ENCODE assay signal across 8 mouse cellular contexts in the genomic region with DNA sequence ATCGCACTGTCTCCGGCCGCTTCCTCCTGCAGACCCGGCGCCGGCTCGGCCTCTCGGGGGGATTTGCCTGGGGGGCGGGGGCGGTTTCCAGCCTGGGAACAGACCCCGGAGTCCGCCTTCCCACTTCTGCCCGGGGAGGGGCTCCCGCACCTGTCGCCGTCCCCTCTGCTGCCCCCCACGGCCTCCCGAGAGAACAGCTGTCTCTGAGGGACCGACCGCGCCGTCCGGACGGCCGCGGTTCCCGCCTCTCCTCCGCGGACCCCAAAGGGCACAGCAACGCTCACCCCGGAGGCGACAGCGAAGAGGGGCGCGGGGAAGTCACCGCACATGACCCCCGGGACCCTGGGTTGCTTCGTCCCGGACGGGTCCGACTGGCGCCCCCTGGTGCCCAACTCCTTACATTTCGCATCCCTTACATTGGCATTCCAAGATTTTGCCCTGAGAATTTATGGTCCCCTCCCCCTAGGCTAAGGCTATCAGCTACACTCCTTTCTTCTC. TPM values are rescaled to one million over a fixed set of nuclear protein-coding genes. Genes with fewer than 3 reads are reported as not detected.
DNase-seq lines count a peak whose midpoint lies in the region; ATAC-seq and TF ChIP-seq lines count a peak whose summit lies in the region.

No protein-coding gene starts in this region.

- no peaks in the 10 kb centered on the region for H3K36me3 ChIP-seq in forebrain, embryonic 16.5 days (ENCODE audit: control insufficient read depth, insufficient read depth)
- H3K36me3 ChIP-seq in hindbrain, embryonic 14.5 days (replicated peaks; ENCODE audit: control insufficient read depth, insufficient read depth), result no peaks in the 10 kb centered on the region
- H3K36me3 ChIP-seq in limb, embryonic 12.5 days, result no peaks in the 10 kb centered on the region
- H3K36me3 ChIP-seq in midbrain, embryonic 11.5 days (ENCODE audit: control insufficient read depth, insufficient read depth, low read length), result no peaks in the 10 kb centered on the region

- peak overlapping the region; percentile 95 for H3K4me2 ChIP-seq in forebrain, embryonic 16.5 days (ENCODE audit: low read length)
- H3K4me2 ChIP-seq in hindbrain, embryonic 14.5 days (replicated peaks), result peak overlapping the region; percentile 99
- peak overlapping the region; percentile 98 for H3K4me2 ChIP-seq in limb, embryonic 12.5 days
- peak overlapping the region; percentile 99 for H3K4me2 ChIP-seq in midbrain, embryonic 11.5 days

- 2% methylated on average over 43 of the region's 43 CpGs for whole genome bisulfite sequencing in cerebellum, adult 2 months
- WGBS in forebrain, embryonic 16.5 days, result under 1% methylated on average over 43 of the region's 43 CpGs
- under 1% methylated on average over 42 of the region's 43 CpGs for WGBS in hindbrain, embryonic 14.5 days
- WGBS in limb, embryonic 12.5 days, result under 1% methylated on average over 43 of the region's 43 CpGs
- under 1% methylated on average over 43 of the region's 43 CpGs for WGBS in midbrain, embryonic 11.5 days

- H3K4me1 ChIP-seq in cerebellum, adult 2 months (ENCODE audit: control insufficient read depth, insufficient read depth, low read length), result no peaks in the 10 kb centered on the region; the same call in 1 of the 2 replicates
- peaks cover 8% of the 10 kb centered on the region for H3K4me1 ChIP-seq in forebrain, embryonic 16.5 days (replicated peaks; ENCODE audit: control insufficient read depth, insufficient read depth, low read length)
- peaks cover 7% of the 10 kb centered on the region; the same call in 1 of the 2 replicates for H3K4me1 ChIP-seq in hindbrain, embryonic 14.5 days (replicated peaks; ENCODE audit: control insufficient read depth, insufficient read depth, low read length)
- peaks cover 28% of the 10 kb centered on the region for H3K4me1 ChIP-seq in limb, embryonic 12.5 days (replicated peaks)
- peaks cover 5% of the 10 kb centered on the region; the same call in 1 of the 2 replicates for H3K4me1 ChIP-seq in midbrain, embryonic 11.5 days (ENCODE audit: control insufficient read depth, insufficient read depth, low read length)

- TF ChIP-seq CTCF in cerebellum, adult 2 months (IDR thresholded peaks at IDR 0.05; ENCODE audit: borderline replicate concordance, insufficient read depth, low read depth, low read length), result peak; percentile 79; the same call in 1 of the 2 replicates

- H3K9ac ChIP-seq in forebrain, embryonic 16.5 days (replicated peaks; ENCODE audit: low read depth, low read length), result peak overlapping the region; percentile 55
- H3K9ac ChIP-seq in hindbrain, embryonic 14.5 days, result peak overlapping the region; percentile 55
- peak overlapping the region; percentile 38 for H3K9ac ChIP-seq in limb, embryonic 12.5 days (replicated peaks)
- peak overlapping the region; percentile 60 for H3K9ac ChIP-seq in midbrain, embryonic 11.5 days (ENCODE audit: low read length)

- ATAC-seq in forebrain, embryonic 16.5 days, result peak; percentile 64
- peak; percentile 62 for ATAC-seq in hindbrain, embryonic 14.5 days (ENCODE audit: low FRiP score)
- ATAC-seq in limb, embryonic 12.5 days (ENCODE audit: insufficient number of reproducible peaks, insufficient read depth, low FRiP score, low TSS enrichment, low read depth), result peak; percentile 39; the same call in 1 of the 2 replicates
- peak; percentile 79 for ATAC-seq in midbrain, embryonic 11.5 days (ENCODE audit: low FRiP score)

- H3K27me3 ChIP-seq in cerebellum, adult 2 months (ENCODE audit: control insufficient read depth, insufficient read depth, low read length), result 0 out of 2 replicates have a peak, but pooled peaks cover 1% of the 10 kb centered on the region
- H3K27me3 ChIP-seq in forebrain, embryonic 16.5 days (replicated peaks; ENCODE audit: control insufficient read depth, insufficient read depth, low read length), result peaks cover 21% of the 10 kb centered on the region
- peaks cover 49% of the 10 kb centered on the region for H3K27me3 ChIP-seq in hindbrain, embryonic 14.5 days (ENCODE audit: control insufficient read depth, insufficient read depth, low read length)
- H3K27me3 ChIP-seq in limb, embryonic 12.5 days, result peaks cover 53% of the 10 kb centered on the region
- H3K27me3 ChIP-seq in midbrain, embryonic 11.5 days (ENCODE audit: control insufficient read depth, insufficient read depth, low read length), result peaks cover 32% of the 10 kb centered on the region

- no peaks in the 10 kb centered on the region for H3K9me3 ChIP-seq in forebrain, embryonic 16.5 days (ENCODE audit: control insufficient read depth, low read length)
- no peaks in the 10 kb centered on the region for H3K9me3 ChIP-seq in hindbrain, embryonic 14.5 days (ENCODE audit: control insufficient read depth, low read length)
- no peaks in the 10 kb centered on the region for H3K9me3 ChIP-seq in limb, embryonic 12.5 days
- no peaks in the 10 kb centered on the region for H3K9me3 ChIP-seq in midbrain, embryonic 11.5 days (ENCODE audit: control insufficient read depth, low read length)

- peak; percentile 32 for DNase-seq in gastrocnemius, adult 18-20 months (ENCODE audit: low spot score)
- DNase-seq in gastrocnemius, adult 8-10 months (ENCODE audit: low spot score in 2 of 2), result no peak
- DNase-seq in cerebellum, adult 2 months, result peak; percentile 58 to 73
- DNase-seq in hindbrain, embryonic 14.5 days (ENCODE audit: low spot score), result peak; percentile 73
- peak; percentile 98 for DNase-seq in midbrain, embryonic 11.5 days (ENCODE audit: low spot score, missing footprints)
- peak; percentile 50 to 70 for DNase-seq in spleen, postnatal 10 days (ENCODE audit: low spot score in 2 of 2)

- no peak for TF ChIP-seq POLR2A in cerebellum, adult 2 months (IDR thresholded peaks at IDR 0.05; ENCODE audit: borderline replicate concordance, insufficient read depth, low read length)

- H3K4me3 ChIP-seq in cerebellum, adult 2 months (replicated peaks; ENCODE audit: insufficient read depth, low read depth, low read length), result peak overlapping the region; percentile 56
- peak overlapping the region; percentile 52 for H3K4me3 ChIP-seq in forebrain, embryonic 16.5 days (replicated peaks; ENCODE audit: low read length)
- H3K4me3 ChIP-seq in hindbrain, embryonic 14.5 days (replicated peaks; ENCODE audit: low read length), result peak overlapping the region; percentile 64
- H3K4me3 ChIP-seq in limb, embryonic 12.5 days (replicated peaks), result peak overlapping the region; percentile 62
- peak overlapping the region; percentile 64 for H3K4me3 ChIP-seq in midbrain, embryonic 11.5 days (ENCODE audit: low read depth, low read length)

- H3K27ac ChIP-seq in cerebellum, adult 2 months (ENCODE audit: insufficient read depth, low read length), result no peak overlapping the region
- H3K27ac ChIP-seq in forebrain, embryonic 16.5 days (ENCODE audit: low read length), result no peak overlapping the region
- H3K27ac ChIP-seq in hindbrain, embryonic 14.5 days, result no peak overlapping the region
- 0 out of 2 replicates have a peak overlapping the region, but pooled peaks have one; percentile 69 for H3K27ac ChIP-seq in limb, embryonic 12.5 days
- no peak overlapping the region for H3K27ac ChIP-seq in midbrain, embryonic 11.5 days (ENCODE audit: low read depth, low read length)

RNA-seq across cellular contexts. Expression of gene Erbb3, which starts 0.8 kb away (rescaled TPM):
- total RNA-seq in gastrocnemius, adult 18-20 months (2021), result 1 to 10 TPM; 2.7 TPM
- total RNA-seq in gastrocnemius, adult 8-10 months (2022), result 1 to 10 TPM; 2.1 to 2.7 (median 2.2) TPM
- polyA plus RNA-seq in cerebellum, adult 2 months (2012; rRNA removed), result 9.4 and 11.1 TPM in 2 replicates
- 0.46 and 0.62 TPM in 2 replicates for polyA plus RNA-seq in forebrain, embryonic 16.5 days (2015; fragmentation: Nextera tagmentation; extraction: Ambion mirVana)
- 1.5 and 1.8 TPM in 2 replicates for polyA plus RNA-seq in hindbrain, embryonic 14.5 days (2014; fragmentation: Nextera tagmentation; extraction: Ambion mirVana)
- 15.4 and 16.6 TPM in 2 replicates for polyA plus RNA-seq in limb, embryonic 12.5 days (2016; fragmentation: Nextera tagmentation; extraction: Ambion mirVana)
- polyA plus RNA-seq in midbrain, embryonic 11.5 days (2014; fragmentation: Nextera tagmentation; extraction: Ambion mirVana), result 0.49 and 0.77 TPM in 2 replicates

RNA-seq across cellular contexts. Expression of gene Pa2g4, which starts 24.5 kb away (rescaled TPM):
- 10 to 100 TPM; 35.4 to 37.6 TPM for total RNA-seq in gastrocnemius, adult 18-20 months (2021)
- total RNA-seq in gastrocnemius, adult 8-10 months (2022), result 10 to 100 TPM; 29.0 to 39.9 (median 33.1) TPM
- polyA plus RNA-seq in cerebellum, adult 2 months (2012; rRNA removed), result 69.2 and 73.5 TPM in 2 replicates
- polyA plus RNA-seq in forebrain, embryonic 16.5 days (2015; fragmentation: Nextera tagmentation; extraction: Ambion mirVana), result 149 and 152 TPM in 2 replicates
- 129 and 149 TPM in 2 replicates for polyA plus RNA-seq in hindbrain, embryonic 14.5 days (2014; fragmentation: Nextera tagmentation; extraction: Ambion mirVana)
- 199 and 206 TPM in 2 replicates for polyA plus RNA-seq in limb, embryonic 12.5 days (2016; fragmentation: Nextera tagmentation; extraction: Ambion mirVana)
- polyA plus RNA-seq in midbrain, embryonic 11.5 days (2014; fragmentation: Nextera tagmentation; extraction: Ambion mirVana), result 241 and 249 TPM in 2 replicates

RNA-seq across cellular contexts. Expression of gene Rps26, which starts 36.3 kb away (rescaled TPM):
- total RNA-seq in gastrocnemius, adult 18-20 months (2021), result 100 to 1,000 TPM; 345 to 363 TPM
- 100 to 1,000 TPM; 166 to 361 (median 250) TPM for total RNA-seq in gastrocnemius, adult 8-10 months (2022)
- polyA plus RNA-seq in cerebellum, adult 2 months (2012; rRNA removed), result 303 and 334 TPM in 2 replicates
- polyA plus RNA-seq in forebrain, embryonic 16.5 days (2015; fragmentation: Nextera tagmentation; extraction: Ambion mirVana), result 358 and 398 TPM in 2 replicates
- polyA plus RNA-seq in hindbrain, embryonic 14.5 days (2014; fragmentation: Nextera tagmentation; extraction: Ambion mirVana), result 450 and 573 TPM in 2 replicates
- polyA plus RNA-seq in limb, embryonic 12.5 days (2016; fragmentation: Nextera tagmentation; extraction: Ambion mirVana), result 753 and 757 TPM in 2 replicates
- 588 and 638 TPM in 2 replicates for polyA plus RNA-seq in midbrain, embryonic 11.5 days (2014; fragmentation: Nextera tagmentation; extraction: Ambion mirVana)

RNA-seq across cellular contexts. Expression of gene Rpl41, which starts 41.1 kb away (rescaled TPM):
- 1,000 to 10,000 TPM; 1,015 to 1,049 TPM for total RNA-seq in gastrocnemius, adult 18-20 months (2021)
- 1,000 to 10,000 TPM in 2 of 4 experiments, 100 to 1,000 TPM in 2; 907 to 1,327 (median 1,023) TPM for total RNA-seq in gastrocnemius, adult 8-10 months (2022)
- polyA plus RNA-seq in cerebellum, adult 2 months (2012; rRNA removed), result 1,271 and 1,490 TPM in 2 replicates
- 2,032 and 2,064 TPM in 2 replicates for polyA plus RNA-seq in forebrain, embryonic 16.5 days (2015; fragmentation: Nextera tagmentation; extraction: Ambion mirVana)
- 2,254 and 2,846 TPM in 2 replicates for polyA plus RNA-seq in hindbrain, embryonic 14.5 days (2014; fragmentation: Nextera tagmentation; extraction: Ambion mirVana)
- polyA plus RNA-seq in limb, embryonic 12.5 days (2016; fragmentation: Nextera tagmentation; extraction: Ambion mirVana), result 3,599 and 3,605 TPM in 2 replicates
- polyA plus RNA-seq in midbrain, embryonic 11.5 days (2014; fragmentation: Nextera tagmentation; extraction: Ambion mirVana), result 2,670 and 2,991 TPM in 2 replicates

RNA-seq across cellular contexts. Expression of gene Zc3h10, which starts 42.7 kb away (rescaled TPM):
- total RNA-seq in gastrocnemius, adult 18-20 months (2021), result 1 to 10 TPM; 4.6 to 8.3 TPM
- 1 to 10 TPM; 5.7 to 7.5 (median 6.7) TPM for total RNA-seq in gastrocnemius, adult 8-10 months (2022)
- 15.4 and 18.7 TPM in 2 replicates for polyA plus RNA-seq in cerebellum, adult 2 months (2012; rRNA removed)
- 20.9 and 21.7 TPM in 2 replicates for polyA plus RNA-seq in forebrain, embryonic 16.5 days (2015; fragmentation: Nextera tagmentation; extraction: Ambion mirVana)
- polyA plus RNA-seq in hindbrain, embryonic 14.5 days (2014; fragmentation: Nextera tagmentation; extraction: Ambion mirVana), result 14.5 and 16.3 TPM in 2 replicates
- polyA plus RNA-seq in limb, embryonic 12.5 days (2016; fragmentation: Nextera tagmentation; extraction: Ambion mirVana), result 18.1 and 21.4 TPM in 2 replicates
- polyA plus RNA-seq in midbrain, embryonic 11.5 days (2014; fragmentation: Nextera tagmentation; extraction: Ambion mirVana), result 16.0 and 19.0 TPM in 2 replicates

Comparison
In these comparisons a context has a peak if more than half of its experiments do, and no peak if none do; other contexts are left out.
1. DNase-seq: peak in gastrocnemius, adult 18-20 months (single experiment), cerebellum, adult 2 months (2 of 2), hindbrain, embryonic 14.5 days (single experiment), midbrain, embryonic 11.5 days (single experiment) and spleen, postnatal 10 days (2 of 2); none in gastrocnemius, adult 8-10 months (0 of 2).
2. Peak in every context shown above with its lines, with median percentiles within 50 percentile points of each other: H3K4me3 ChIP-seq, ATAC-seq, H3K4me2 ChIP-seq and H3K9ac ChIP-seq.